Mouse (Mus musculus) midbrain, embryonic 15.5 days (tissue): ENCODE data around the gene Btbd10. TPM values are rescaled to one million over a fixed set of nuclear protein-coding genes. Genes with fewer than 3 reads are reported as not detected.

ENCODE experiments used
- ATAC-seq: fragments of 200-750 bp; cut with Nextera tagmentation; replicated peaks from 2 replicates; pipeline ENCODE4 v1.8.0; 2017; ENCODE audit warnings: moderate TSS enrichment
- H3K27ac ChIP-seq: fragments of 300-500 bp; sonication (generic); 2 replicates; pipeline ENCODE4 v1.5.1; 2015; ENCODE audit warnings: mild to moderate bottlenecking, inconsistent platforms
- H3K27me3 ChIP-seq: fragments of 300-500 bp; sonication (generic); replicated peaks from 2 replicates; pipeline ENCODE4 v1.6.1; 2015; ENCODE audit warnings: inconsistent platforms
- H3K36me3 ChIP-seq: fragments of 300-500 bp; sonication (generic); replicated peaks from 2 replicates; pipeline ENCODE4 v1.6.1; 2015; ENCODE audit warnings: inconsistent platforms
- H3K4me1 ChIP-seq: fragments of 300-500 bp; sonication (generic); 2 replicates; pipeline ENCODE4 v1.6.1; 2015; ENCODE audit warnings: inconsistent platforms
- H3K4me2 ChIP-seq: fragments of 300-500 bp; sonication (generic); 2 replicates; pipeline ENCODE4 v1.6.1; 2015; ENCODE audit warnings: inconsistent platforms, mild to moderate bottlenecking, moderate library complexity
- H3K4me3 ChIP-seq: fragments of 300-500 bp; sonication (generic); 2 replicates; pipeline ENCODE4 v1.5.1; 2015; ENCODE audit warnings: mild to moderate bottlenecking, inconsistent platforms
- H3K9ac ChIP-seq: fragments of 300-500 bp; sonication (generic); 2 replicates; pipeline ENCODE4 v1.6.1; 2015; ENCODE audit warnings: mild to moderate bottlenecking, inconsistent platforms
- H3K9me3 ChIP-seq: fragments of 300-500 bp; sonication (generic); 2 replicates; pipeline ENCODE4 v1.6.1; 2016; ENCODE audit warnings: inconsistent platforms
- WGBS: fragments of 180-500 bp; shearing (Covaris S2); methylation state at CpG from one replicate; pipeline ENCODE4 v1.1.7; 2015; ENCODE audit warnings: mixed read lengths; 5-methylcytosine and 5-hydroxymethylcytosine counted together
- polyA plus RNA-seq: library from polyadenylated mRNA; unstranded; fragments of >200 nt; fragmentation: Nextera tagmentation; extraction: Ambion mirVana; gene quantifications from 2 replicates; pipeline ENCODE4 v1.2.1, GENCODE M21; 2015

Gene Btbd10
- 76.6 and 79.7 TPM in 2 replicates for polyA plus RNA-seq

DNA sequence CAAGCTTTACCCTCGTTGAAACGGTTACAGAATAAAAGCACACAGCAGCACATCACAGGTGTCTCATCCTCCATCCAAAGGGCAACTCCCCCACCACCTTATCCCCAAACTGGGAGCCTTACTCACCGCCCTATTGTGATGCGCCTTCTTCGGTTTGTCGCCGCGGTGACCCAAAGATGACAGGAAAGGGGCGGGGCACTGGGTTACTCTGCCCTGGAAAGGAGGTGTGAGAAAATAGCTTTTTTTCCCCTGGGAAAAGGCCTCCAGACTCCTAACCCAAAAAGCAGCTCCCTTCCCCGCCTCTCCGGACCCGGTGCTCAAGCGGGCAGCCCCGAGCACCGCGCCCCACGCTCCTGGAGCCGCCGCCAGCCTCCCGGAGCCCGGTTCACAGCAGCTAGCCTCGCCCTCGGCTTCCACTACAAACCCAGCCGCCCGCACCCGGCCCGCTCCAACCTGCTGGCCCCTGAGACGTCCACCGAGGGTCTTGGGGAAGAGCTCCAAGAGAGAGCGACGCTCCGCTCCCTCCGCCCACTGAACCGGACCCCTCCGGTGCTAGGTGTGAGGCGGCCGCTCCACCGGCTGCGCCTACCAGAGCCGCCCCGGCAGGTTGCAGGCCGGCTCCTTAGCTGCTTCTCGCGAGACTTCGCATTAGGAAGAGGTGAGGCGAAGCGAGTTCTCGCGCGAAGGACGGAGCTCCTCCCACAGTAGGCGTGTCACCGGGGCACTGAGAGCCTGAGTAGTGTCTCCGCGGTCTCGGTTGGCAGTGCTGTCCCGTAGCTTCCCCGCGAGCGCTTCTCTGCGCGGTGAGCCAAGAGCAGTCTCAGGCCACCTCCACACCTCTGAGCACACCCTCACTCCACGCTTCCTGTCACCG, at the start of gene Btbd10:
TSS of gene Btbd10 (minus strand) at position 647 of the 874 bp plus-strand sequence.
- H3K4me1 ChIP-seq, result peaks cover 31% of the 10 kb centered on the region
- H3K36me3 ChIP-seq, result no peaks in the 10 kb centered on the region
- peak within 1 kb of the TSS; percentile 72 for H3K4me3 ChIP-seq
- peak within 1 kb of the TSS; percentile 79 for H3K4me2 ChIP-seq
- peak within 1 kb of the TSS; percentile 82 for H3K9ac ChIP-seq
- under 1% methylated on average over 64 of the region's 64 CpGs for WGBS
- no peaks in the 10 kb centered on the region for H3K9me3 ChIP-seq
- peak within 1 kb of the TSS; percentile 89 for H3K27ac ChIP-seq
- peak; percentile 99 for ATAC-seq
- H3K27me3 ChIP-seq, result no peaks in the 10 kb centered on the region

- no peaks in the 10 kb centered on the region for H3K9me3 ChIP-seq
- no peak overlapping the region for H3K27ac ChIP-seq
- no peak for ATAC-seq
- H3K4me3 ChIP-seq, result no peak overlapping the region
- H3K27me3 ChIP-seq, result no peaks in the 10 kb centered on the region
- H3K4me2 ChIP-seq, result no peak overlapping the region
- 83% methylated on average over 1 of the region's 1 CpGs for WGBS
- no peaks in the 10 kb centered on the region for H3K36me3 ChIP-seq
- H3K9ac ChIP-seq, result no peak overlapping the region
- H3K4me1 ChIP-seq, result no peaks in the 10 kb centered on the region
These were observed 47.3 kb upstream of the Btbd10 start for GRCm38 (mm10) chr7:113416536-113416935.

DNA sequence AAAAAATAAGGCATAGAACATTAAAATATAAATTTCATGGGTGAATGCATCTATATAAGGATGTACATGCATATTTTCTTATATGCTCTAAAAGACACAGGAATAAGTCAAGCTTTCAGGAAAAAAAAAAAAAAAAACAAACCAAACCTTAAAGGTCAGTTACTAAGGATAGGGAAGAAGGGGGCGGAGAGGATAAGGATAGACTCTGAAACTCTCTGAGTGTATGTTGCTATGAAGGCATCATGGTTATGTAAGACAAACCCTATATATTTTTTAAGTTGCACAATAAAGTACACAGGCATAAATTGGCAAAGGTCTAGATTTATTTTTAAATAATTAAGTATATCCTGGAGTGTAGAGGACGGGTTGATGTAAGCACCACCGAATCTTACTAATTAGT, 46.1 kb upstream of the Btbd10 start:
- no peak for ATAC-seq
- no peaks in the 10 kb centered on the region for H3K36me3 ChIP-seq

DNA sequence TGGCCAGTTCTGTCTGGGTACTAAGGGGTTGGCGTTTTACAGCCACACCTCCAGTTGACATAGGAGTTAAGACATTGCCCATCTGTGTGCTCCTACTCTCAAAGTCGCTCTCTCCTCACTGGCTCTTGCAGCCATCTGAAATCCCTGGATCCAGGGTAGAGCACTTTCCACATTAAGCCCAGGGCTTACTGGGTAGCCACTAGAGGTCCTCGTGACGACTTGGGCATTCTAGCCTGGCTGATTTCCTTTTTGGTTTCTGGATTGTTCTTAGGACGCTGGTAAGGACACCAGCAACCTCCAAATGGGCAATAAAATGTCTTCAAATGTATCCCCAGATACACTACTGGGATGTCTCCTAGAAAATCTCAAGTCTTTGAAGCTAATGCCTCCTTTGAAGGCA, 39.5 kb upstream of the Btbd10 start:
- no peaks in the 10 kb centered on the region for H3K9me3 ChIP-seq
- ATAC-seq, result no peak
- no peak overlapping the region for H3K4me2 ChIP-seq
- H3K4me3 ChIP-seq, result no peak overlapping the region
- no peaks in the 10 kb centered on the region for H3K27me3 ChIP-seq
- 59% methylated on average over 5 of the region's 5 CpGs for WGBS
- no peak overlapping the region for H3K27ac ChIP-seq
- no peaks in the 10 kb centered on the region for H3K36me3 ChIP-seq
- H3K4me1 ChIP-seq, result no peaks in the 10 kb centered on the region
- no peak overlapping the region for H3K9ac ChIP-seq

More for the DNA sequence above, 46.1 kb upstream of the Btbd10 start:
- Histone ChIP-seq H3K9ac (no peak overlapping the region), H3K9me3 (no peaks in the 10 kb centered on the region), H3K4me2 (no peak overlapping the region), H3K4me1 (no peaks in the 10 kb centered on the region), H3K27ac (no peak overlapping the region), H3K27me3 (no peaks in the 10 kb centered on the region), H3K4me3 (no peak overlapping the region)
- WGBS, result 90% methylated on average over 3 of the region's 3 CpGs

DNA sequence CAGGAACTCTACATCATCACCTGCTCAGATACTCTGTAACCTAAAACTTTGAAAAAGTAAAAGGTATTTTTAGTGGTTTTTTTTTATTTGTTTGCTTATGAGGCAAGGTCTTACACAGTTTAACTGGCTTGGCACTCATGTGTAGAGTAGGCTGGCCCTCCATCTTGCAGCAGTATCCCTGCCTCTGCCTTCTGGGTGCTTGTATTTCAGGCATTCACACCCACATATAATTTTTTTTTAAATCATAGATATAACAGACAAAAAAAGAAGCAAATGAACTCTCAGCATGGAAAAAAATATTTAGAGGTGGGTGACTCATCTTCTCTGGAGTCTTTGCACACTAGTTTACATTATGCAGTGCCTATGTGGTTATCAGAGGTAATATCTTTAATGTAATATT, 28.9 kb upstream of the Btbd10 start:
- Histone ChIP-seq H3K4me1 (no peaks in the 10 kb centered on the region), H3K27me3 (no peaks in the 10 kb centered on the region), H3K9me3 (no peaks in the 10 kb centered on the region), H3K36me3 (no peaks in the 10 kb centered on the region), H3K4me3 (no peak overlapping the region), H3K27ac (no peak overlapping the region), H3K9ac (no peak overlapping the region), H3K4me2 (no peak overlapping the region)
- no peak for ATAC-seq

DNA sequence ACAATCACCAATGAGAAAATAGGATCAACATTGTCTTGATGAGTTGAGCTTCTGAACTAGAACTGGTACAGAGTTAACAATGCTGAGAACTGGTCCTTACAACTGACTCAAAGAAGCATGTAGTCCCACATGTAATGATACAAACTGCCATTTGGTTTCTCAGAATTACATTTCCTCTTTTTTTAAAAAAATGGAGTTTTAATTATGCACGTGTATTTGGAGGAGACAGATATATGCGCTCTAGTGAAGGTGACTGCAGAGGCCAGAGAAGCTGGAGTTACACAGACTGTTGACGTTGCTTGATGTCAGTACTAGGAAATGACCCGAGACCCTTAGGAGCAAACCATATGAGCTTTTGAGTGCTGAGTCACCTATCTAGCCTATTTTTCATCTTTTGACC, 27.5 kb upstream of the Btbd10 start:
- Histone ChIP-seq H3K27ac (no peak overlapping the region), H3K27me3 (no peaks in the 10 kb centered on the region), H3K9ac (no peak overlapping the region), H3K9me3 (no peaks in the 10 kb centered on the region), H3K36me3 (no peaks in the 10 kb centered on the region), H3K4me1 (no peaks in the 10 kb centered on the region), H3K4me2 (no peak overlapping the region), H3K4me3 (no peak overlapping the region)
- no peak for ATAC-seq
- WGBS, result 89% methylated on average over 4 of the region's 4 CpGs

DNA sequence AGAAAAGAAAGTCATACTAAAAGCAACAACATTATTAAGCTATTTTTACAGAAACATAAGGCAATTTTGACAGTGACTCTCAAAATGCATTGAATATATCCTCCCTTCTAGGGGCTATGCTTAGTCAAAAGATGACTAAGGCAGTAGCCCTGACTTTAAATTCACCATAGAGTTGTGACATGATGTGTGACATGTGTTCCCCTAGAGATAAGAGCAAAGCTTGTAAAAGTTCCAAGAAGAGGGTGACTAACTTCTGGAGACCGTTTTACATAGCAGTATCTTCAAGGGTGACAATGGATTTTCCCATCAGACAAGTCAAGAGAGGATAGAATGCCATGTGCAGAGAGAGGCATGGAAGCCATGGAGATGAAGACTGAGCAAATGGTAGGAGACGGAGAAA, 22.4 kb upstream of the Btbd10 start:
- Histone ChIP-seq H3K4me3 (no peak overlapping the region), H3K36me3 (no peaks in the 10 kb centered on the region), H3K27me3 (no peaks in the 10 kb centered on the region), H3K4me1 (no peaks in the 10 kb centered on the region), H3K27ac (no peak overlapping the region), H3K4me2 (no peak overlapping the region), H3K9me3 (no peaks in the 10 kb centered on the region), H3K9ac (no peak overlapping the region)
- WGBS, result 92% methylated on average over 2 of the region's 2 CpGs
- no peak for ATAC-seq

DNA sequence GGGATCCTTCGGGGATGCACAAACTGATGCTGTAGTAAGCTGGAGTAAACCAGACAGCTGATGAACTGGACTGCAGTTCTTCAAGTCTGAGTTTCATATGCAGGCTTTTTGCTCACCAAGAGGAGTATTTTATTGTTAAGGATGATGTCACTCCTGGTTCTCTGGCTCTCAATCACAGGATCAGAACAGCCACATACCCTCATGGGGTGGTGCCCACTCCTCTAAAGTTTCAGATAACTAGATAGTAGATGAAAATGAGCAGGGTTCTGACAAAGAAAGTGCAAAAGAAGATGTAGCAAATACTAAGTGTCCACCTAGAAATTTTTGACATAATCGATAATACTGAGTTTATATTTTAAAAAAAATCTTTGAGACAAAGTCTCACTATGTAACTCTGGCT, 19.3 kb upstream of the Btbd10 start, which contains the start of gene Pth:
TSS of gene Pth (minus strand) at position 101 of the 400 bp plus-strand sequence.
- Histone ChIP-seq H3K9ac (no peak within 1 kb of the TSS), H3K9me3 (no peaks in the 10 kb centered on the region), H3K4me3 (no peak within 1 kb of the TSS), H3K36me3 (no peaks in the 10 kb centered on the region), H3K4me2 (no peak within 1 kb of the TSS), H3K4me1 (no peaks in the 10 kb centered on the region), H3K27ac (no peak within 1 kb of the TSS), H3K27me3 (no peaks in the 10 kb centered on the region)
- ATAC-seq, result no peak
- WGBS, result 93% methylated on average over 2 of the region's 2 CpGs

GRCm38 (mm10) chr7:113377875-113378658, 8.9 kb upstream of the Btbd10 start:
- no peaks in the 10 kb centered on the region for H3K4me1 ChIP-seq
- H3K9ac ChIP-seq, result no peak overlapping the region
- no peak overlapping the region for H3K4me3 ChIP-seq
- no peaks in the 10 kb centered on the region for H3K9me3 ChIP-seq
- peak; percentile 82 for ATAC-seq
- 0 out of 2 replicates have a peak overlapping the region, but pooled peaks have one; percentile 11 for H3K4me2 ChIP-seq
- H3K27me3 ChIP-seq, result 0 out of 2 replicates have a peak, but pooled peaks cover 2% of the 10 kb centered on the region
- no peaks in the 10 kb centered on the region for H3K36me3 ChIP-seq
- no peak overlapping the region for H3K27ac ChIP-seq
- WGBS, result 32% methylated on average over 7 of the region's 7 CpGs

GRCm38 (mm10) chr7:113372682-113373081, 3.5 kb upstream of the Btbd10 start:
- Histone ChIP-seq H3K4me1 (peaks cover 16% of the 10 kb centered on the region), H3K27ac (no peak overlapping the region), H3K27me3 (0 out of 2 replicates have a peak, but pooled peaks cover 2% of the 10 kb centered on the region), H3K4me2 (no peak overlapping the region), H3K9ac (no peak overlapping the region), H3K4me3 (no peak overlapping the region), H3K36me3 (no peaks in the 10 kb centered on the region), H3K9me3 (no peaks in the 10 kb centered on the region)
- WGBS, result 86% methylated on average over 1 of the region's 1 CpGs
- no peak for ATAC-seq

- WGBS, result under 1% methylated on average over 43 of the region's 44 CpGs
- peak; percentile 77 for ATAC-seq
These were observed 588 bp upstream of the Btbd10 start for GRCm38 (mm10) chr7:113369620-113370340.

DNA sequence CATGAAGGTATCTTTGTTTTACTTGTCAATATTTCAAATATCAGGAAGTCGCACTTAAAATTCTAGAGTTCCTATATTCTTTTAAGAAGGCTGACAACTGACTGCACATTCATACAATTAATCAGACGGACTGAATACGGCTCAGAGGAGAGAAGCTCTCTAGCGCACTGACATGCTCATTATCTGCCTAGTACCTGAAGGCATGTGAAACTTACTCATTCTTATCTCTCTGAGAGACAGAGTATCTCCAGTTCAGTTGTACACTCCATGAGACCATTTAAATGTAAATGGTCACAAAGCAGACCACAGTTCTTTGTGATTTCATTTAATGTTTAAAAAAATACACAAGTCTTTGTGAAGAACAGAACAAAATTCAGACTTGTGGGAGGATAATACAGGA, 1.8 kb downstream of the Btbd10 start:
- Histone ChIP-seq H3K4me2 (peak overlapping the region; percentile 77; the same call in 1 of the 2 replicates), H3K4me3 (no peak overlapping the region), H3K9me3 (no peaks in the 10 kb centered on the region), H3K9ac (no peak overlapping the region), H3K27me3 (no peaks in the 10 kb centered on the region), H3K27ac (no peak overlapping the region), H3K4me1 (peaks cover 31% of the 10 kb centered on the region), H3K36me3 (no peaks in the 10 kb centered on the region)
- ATAC-seq, result no peak
- WGBS, result 62% methylated on average over 4 of the region's 4 CpGs

More at GRCm38 (mm10) chr7:113369620-113370340, 588 bp upstream of the Btbd10 start:
- peak overlapping the region; percentile 79 for H3K4me2 ChIP-seq
- H3K36me3 ChIP-seq, result no peaks in the 10 kb centered on the region
- H3K4me1 ChIP-seq, result peaks cover 29% of the 10 kb centered on the region
- H3K9ac ChIP-seq, result peak overlapping the region; percentile 82
- H3K27ac ChIP-seq, result peak overlapping the region; percentile 89
- H3K9me3 ChIP-seq, result no peaks in the 10 kb centered on the region
- H3K4me3 ChIP-seq, result peak overlapping the region; percentile 72
- no peaks in the 10 kb centered on the region for H3K27me3 ChIP-seq
